Mouse (Mus musculus): ENCODE data around the gene Cyp1a2.

Cyp1a2 gene

DNA sequence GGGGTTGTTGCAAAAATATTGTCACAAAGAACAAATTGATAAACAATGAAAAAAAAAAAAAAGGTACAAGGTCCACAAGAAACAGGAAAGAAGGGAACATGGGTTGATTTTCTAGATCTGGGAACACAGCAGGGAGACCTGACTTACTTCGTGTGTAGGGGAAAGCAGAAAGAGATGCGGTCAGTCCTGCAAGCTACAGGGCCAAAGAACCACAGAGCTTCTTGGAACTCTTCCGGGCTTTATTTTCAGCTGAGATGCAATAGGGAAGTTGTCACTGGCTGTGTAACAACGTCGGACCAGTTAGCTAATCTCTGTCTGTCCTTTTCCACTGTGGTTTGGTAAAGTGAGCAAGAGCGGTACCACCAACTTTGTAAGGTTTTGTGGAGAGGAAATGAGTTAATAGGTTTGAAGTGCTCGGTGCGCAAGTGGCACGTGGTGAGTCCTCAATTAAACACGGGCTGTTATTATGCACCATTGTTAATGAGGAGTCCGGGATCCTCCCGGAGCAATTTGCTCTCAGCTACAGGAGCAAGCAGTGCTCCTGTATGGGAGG lies 36.9 kb downstream of the Cyp1a2 start:
- no peak for DNase-seq (ENCODE audit: low read depth, low spot score)

GRCm38 (mm10) chr9:57644944-57645893 lies 38.3 kb downstream of the Cyp1a2 start:
- peak; percentile 90 for DNase-seq (ENCODE audit: low read depth, low spot score)

GRCm38 (mm10) chr9:57644442-57644943 lies 39.0 kb downstream of the Cyp1a2 start:
- DNase-seq (ENCODE audit: low read depth, low spot score): no peak

DNA sequence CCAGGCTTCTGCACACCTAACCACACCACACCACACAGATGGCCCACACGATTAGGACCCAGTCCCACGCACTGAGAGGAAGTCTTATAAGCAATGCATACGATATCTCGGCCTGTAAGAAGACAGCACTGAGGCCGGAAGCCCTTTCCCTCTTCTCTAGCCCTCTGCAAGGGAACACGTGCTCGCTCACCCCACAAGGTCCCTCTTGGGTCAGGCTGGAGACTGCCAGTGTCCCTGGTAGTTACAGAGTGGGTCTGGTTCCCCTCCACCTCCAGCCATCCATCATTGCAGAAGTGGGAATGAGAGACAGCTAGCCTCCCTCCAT lies 39.7 kb downstream of the Cyp1a2 start:
- no peak for DNase-seq (ENCODE audit: low read depth, low spot score)

DNA sequence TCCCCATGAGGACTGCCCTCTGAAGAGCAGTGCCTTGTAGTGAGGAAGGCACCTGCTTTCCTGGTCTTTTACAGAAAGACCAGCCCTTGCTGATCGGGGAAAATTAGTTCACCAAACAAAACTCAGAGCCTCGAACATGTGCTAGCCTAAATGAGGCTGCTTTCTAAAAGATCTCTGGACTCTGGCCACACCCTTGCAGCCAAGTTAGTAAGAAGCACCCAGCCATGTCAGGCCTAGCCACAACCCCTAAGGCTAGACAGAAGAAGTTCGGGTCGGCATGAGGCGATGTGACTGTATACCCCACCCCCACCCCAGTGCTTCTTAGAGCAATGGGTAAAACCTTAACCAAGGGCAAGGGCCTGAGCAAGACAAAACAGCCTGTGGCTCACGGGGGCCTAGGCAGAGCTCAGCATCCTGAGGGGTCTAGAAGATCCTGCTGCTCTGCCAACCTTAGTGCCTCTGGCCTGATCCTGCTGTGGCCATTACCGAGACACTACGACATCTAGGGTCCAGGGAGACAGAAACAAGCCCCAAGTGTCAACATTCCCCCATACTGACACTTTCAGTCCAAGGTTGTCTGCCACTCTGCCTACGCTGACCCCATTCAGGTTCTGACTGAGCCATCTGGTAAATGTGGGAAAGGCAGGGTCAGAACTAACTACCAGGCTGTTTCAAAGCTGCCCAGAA lies 40.2 kb downstream of the Cyp1a2 start:
- no peak for DNase-seq (ENCODE audit: low read depth, low spot score)

DNA sequence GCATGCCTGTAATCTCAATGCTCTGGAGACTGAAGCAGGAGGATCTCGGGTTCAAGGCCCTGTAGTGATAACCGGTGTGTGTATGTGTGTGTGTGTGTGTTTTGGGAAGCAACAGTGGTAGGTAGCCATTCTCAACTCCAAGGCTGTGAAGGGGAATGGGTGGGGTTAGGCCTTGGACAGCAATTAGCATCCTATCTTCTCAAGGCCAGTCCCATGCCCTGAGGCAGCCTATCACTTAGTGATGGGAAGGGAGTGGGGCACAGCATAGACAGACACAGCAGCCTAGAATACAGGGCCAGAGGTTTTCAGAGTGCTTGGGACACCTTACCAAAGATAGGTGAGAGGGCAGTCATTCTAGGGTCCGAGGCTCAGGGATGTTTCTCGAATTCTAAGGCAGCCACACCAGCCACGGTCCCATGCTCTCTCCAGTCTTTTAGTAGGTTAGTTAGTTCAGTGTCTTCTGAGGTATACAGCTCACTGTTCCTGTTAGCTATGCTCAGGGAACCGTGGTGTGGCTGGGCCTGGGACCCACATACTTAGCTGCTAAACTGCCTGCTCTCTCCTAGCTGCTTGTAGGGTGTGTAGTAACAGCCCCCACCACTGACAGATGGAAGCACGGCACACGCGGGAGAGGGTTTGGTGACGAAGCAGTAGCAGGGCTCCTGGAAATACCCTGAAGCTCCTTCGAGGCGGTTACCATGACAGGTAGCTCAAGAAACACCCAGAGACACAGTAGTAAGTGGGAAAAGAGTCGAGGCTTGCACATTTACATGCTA lies 41.5 kb downstream of the Cyp1a2 start:
- DNase-seq (ENCODE audit: low read depth, low spot score): no peak

- DNase-seq (ENCODE audit: low read depth, low spot score): no peak
Measured at GRCm38 (mm10) chr9:57641022-57641421, 42.5 kb downstream of the Cyp1a2 start.

GRCm38 (mm10) chr9:57640384-57640783 lies 43.1 kb downstream of the Cyp1a2 start:
- no peak for DNase-seq (ENCODE audit: low read depth, low spot score)

GRCm38 (mm10) chr9:57639661-57640328 lies 43.7 kb downstream of the Cyp1a2 start:
- no peak for DNase-seq (ENCODE audit: low read depth, low spot score)

DNA sequence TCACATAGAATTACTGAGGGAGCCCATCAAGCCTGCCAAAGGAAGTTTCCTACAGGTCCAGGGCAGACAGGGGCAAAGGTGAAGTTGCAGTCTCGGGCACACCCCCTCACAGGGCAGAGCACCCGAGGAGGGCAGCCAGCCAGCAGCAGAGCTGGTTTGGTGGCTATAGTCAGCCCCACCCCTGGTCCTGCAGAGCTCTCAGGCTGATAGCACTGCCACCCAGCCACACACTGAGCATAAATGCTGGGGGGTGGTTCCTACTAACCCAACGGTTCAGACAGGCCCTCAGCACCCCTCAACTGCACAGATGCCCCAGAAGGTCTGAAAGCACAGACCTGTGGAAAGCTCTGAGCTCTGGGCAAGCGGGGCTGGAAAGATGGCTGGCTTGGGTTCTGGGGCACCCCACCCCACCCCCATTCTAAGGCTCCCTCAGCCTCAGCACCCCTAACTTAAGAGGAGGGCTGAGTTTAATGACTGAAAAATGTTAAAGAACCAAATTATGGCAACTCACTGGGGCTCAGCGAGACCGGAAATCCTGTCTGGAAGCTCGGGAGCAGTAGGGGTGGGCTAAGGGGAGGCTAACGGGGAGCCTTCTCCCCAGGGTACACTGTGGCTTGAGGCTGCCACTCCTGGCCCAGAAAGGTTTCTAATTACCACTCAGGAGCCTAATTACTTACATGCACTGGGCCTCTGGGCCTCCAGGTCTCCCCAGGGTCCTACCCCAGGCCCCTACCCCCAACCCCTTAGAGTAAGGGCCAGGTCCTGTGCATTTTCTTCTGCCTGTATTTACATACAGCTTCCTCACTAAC lies 44.6 kb downstream of the Cyp1a2 start:
- no peak for DNase-seq (ENCODE audit: low read depth, low spot score)

GRCm38 (mm10) chr9:57637741-57638322 lies 45.7 kb downstream of the Cyp1a2 start:
- DNase-seq (ENCODE audit: low read depth, low spot score): no peak

GRCm38 (mm10) chr9:57637272-57637671 lies 46.2 kb downstream of the Cyp1a2 start:
- DNase-seq (ENCODE audit: low read depth, low spot score): no peak

- DNase-seq (ENCODE audit: low read depth, low spot score): no peak
Measured at GRCm38 (mm10) chr9:57633481-57634024, 50.0 kb downstream of the Cyp1a2 start.

- DNase-seq (ENCODE audit: low read depth, low spot score): peak; percentile 64
Measured at GRCm38 (mm10) chr9:57629118-57629874, 54.2 kb downstream of the Cyp1a2 start.

DNA sequence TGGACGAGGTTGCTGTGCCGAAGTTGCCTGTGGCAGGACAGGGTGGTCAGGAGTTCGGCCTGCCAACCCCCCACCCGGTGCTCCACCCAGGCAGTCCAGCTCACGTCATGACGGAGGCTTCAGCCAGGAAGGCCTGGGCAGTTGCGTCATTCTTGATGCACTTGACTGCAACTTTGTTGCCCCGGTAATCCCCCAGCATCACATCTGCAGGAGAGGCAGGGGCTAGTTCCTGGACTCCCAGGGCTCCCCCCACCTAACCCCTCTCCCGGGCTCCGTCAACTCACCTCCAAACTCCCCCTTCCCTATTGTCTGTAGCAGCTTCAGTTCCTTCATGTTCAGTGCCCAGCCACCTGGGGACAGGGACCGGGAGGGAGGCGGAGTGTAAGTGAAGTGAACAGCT lies 54.8 kb downstream of the Cyp1a2 start:
- DNase-seq (ENCODE audit: low read depth, low spot score): no peak

DNA sequence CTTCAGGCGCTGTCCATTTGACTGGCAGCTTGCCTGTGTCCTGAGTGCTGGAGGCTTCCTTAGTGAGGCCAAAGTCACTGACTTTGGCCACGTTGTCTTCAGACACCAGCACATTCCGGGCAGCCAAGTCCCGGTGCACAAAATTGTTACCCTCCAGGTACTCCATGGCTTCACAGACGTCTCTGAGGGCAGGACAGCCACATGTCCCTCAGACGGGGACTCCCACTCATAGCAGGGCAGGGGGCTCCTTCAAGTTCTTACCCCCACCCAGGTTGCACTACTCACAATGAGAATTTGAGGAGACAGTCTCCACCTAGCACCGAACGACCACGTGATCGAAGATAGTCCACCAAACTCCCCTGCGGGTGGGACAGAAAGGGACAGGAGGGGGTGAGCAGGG lies 55.6 kb downstream of the Cyp1a2 start:
- no peak for DNase-seq (ENCODE audit: low read depth, low spot score)

GRCm38 (mm10) chr9:57627191-57627590 lies 56.3 kb downstream of the Cyp1a2 start:
- DNase-seq (ENCODE audit: low read depth, low spot score): no peak

Measured in forelimb bud, embryonic 11.5 days (tissue).